Mouse (Mus musculus): ENCODE measurements at regions not wholly inside any gene's neighbourhood (a gene's known extent, or its start where the extent isn't known, plus 50 kb on each side); places are given as distances from the start of the nearest gene placed in this dataset.

GRCm38 (mm10) chr9:117873172-117873571 lies 167.1 kb upstream of the Azi2 start:
- intact Hi-C loops (cut with DNase I), result no loop called here
- DNase-seq, result no peak
- Histone ChIP-seq H3K4me3 (no peak overlapping the region), H3K27ac (no peak overlapping the region), H3K36me3 (ENCODE audit: control insufficient read depth, insufficient read depth, low read length) (no peaks in the 10 kb centered on the region), H3K79me2 (replicated peaks; ENCODE audit: control insufficient read depth, insufficient read depth, low read length) (no peaks in the 10 kb centered on the region), H3K9ac (ENCODE audit: low read depth, low read length) (no peak overlapping the region), H3K27me3 (ENCODE audit: control insufficient read depth, insufficient read depth, low read length) (peaks cover 9% of the 10 kb centered on the region), H3K4me1 (ENCODE audit: control insufficient read depth, insufficient read depth, low read length) (no peaks in the 10 kb centered on the region)
- TF ChIP-seq CTCF (IDR thresholded peaks at IDR 0.05) (no peak), POLR2A (IDR thresholded peaks at IDR 0.05; ENCODE audit: insufficient read depth, low read depth, low read length) (no peak), EP300 (IDR thresholded peaks at IDR 0.05; ENCODE audit: insufficient read depth, low read depth, low read length) (no peak)
- WGBS, result 28% methylated on average over 8 of the region's 8 CpGs

- Histone ChIP-seq H3K36me3 (ENCODE audit: control insufficient read depth, insufficient read depth, low read length) (no peaks in the 10 kb centered on the region), H3K4me3 (peak overlapping the region; percentile 35), H3K27me3 (ENCODE audit: control insufficient read depth, insufficient read depth, low read length) (peaks cover 9% of the 10 kb centered on the region), H3K9ac (ENCODE audit: low read depth, low read length) (no peak overlapping the region), H3K27ac (no peak overlapping the region), H3K79me2 (replicated peaks; ENCODE audit: control insufficient read depth, insufficient read depth, low read length) (no peaks in the 10 kb centered on the region), H3K4me1 (ENCODE audit: control insufficient read depth, insufficient read depth, low read length) (no peaks in the 10 kb centered on the region)
- intact Hi-C loops (cut with DNase I), result no loop called here
- WGBS, result 2% methylated on average over 70 of the region's 70 CpGs
- DNase-seq, result peak; percentile 8 to 20
- TF ChIP-seq POLR2A (IDR thresholded peaks at IDR 0.05; ENCODE audit: insufficient read depth, low read depth, low read length), result no peak
These were observed 167.8 kb upstream of the Azi2 start for GRCm38 (mm10) chr9:117872387-117873081.

DNA sequence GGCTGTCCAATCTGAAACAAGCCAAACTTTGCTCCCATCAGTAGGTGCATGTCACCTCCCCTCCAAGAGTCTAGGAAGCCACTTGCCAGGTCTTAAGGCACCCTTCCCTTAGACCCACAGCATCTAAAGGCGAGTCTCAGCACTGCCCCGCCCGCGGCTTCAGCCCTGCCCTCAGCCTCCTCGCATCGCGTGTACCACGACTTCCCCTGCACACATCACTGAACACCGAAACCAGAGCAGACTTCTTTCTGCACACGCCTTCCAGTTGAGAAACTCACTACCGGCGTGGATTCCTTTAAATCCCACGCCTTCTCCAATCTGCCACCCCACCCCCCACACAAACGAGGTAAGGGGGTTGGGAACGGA lies 168.3 kb upstream of the Azi2 start:
- no peak for TF ChIP-seq POLR2A (IDR thresholded peaks at IDR 0.05; ENCODE audit: insufficient read depth, low read depth, low read length)
- no peak for TF ChIP-seq CTCF (IDR thresholded peaks at IDR 0.05)
- TF ChIP-seq EP300 (IDR thresholded peaks at IDR 0.05; ENCODE audit: insufficient read depth, low read depth, low read length), result no peak
- Histone ChIP-seq H3K4me1 (ENCODE audit: control insufficient read depth, insufficient read depth, low read length) (no peaks in the 10 kb centered on the region), H3K27ac (no peak overlapping the region), H3K79me2 (replicated peaks; ENCODE audit: control insufficient read depth, insufficient read depth, low read length) (no peaks in the 10 kb centered on the region), H3K4me3 (peak overlapping the region; percentile 35), H3K27me3 (ENCODE audit: control insufficient read depth, insufficient read depth, low read length) (peaks cover 9% of the 10 kb centered on the region), H3K36me3 (ENCODE audit: control insufficient read depth, insufficient read depth, low read length) (no peaks in the 10 kb centered on the region), H3K9ac (ENCODE audit: low read depth, low read length) (no peak overlapping the region)
- WGBS, result 1% methylated on average over 15 of the region's 15 CpGs
- no peak for DNase-seq
- intact Hi-C loops (cut with DNase I), result no loop called here

DNA sequence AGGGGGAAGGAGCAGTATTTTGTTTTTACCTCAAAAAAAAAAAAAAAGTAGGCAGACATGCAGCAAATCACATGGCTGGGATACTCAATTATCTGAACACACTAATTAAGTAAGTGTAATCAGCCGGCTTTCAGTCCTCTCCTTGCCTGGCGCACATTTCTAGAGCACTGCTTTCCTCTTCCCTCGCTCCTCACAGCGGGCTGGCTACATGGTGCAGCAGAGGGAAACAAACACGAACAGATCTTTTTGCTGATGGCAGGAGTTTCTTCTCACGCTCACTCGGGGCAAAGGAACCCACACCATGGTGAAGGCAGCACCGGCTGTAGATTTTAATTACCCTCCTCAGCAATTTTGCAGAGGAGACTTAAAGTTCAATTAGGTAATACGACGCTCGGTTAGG lies 169.7 kb upstream of the Azi2 start:
- no peak overlapping the region for H3K9ac ChIP-seq (ENCODE audit: low read depth, low read length)
- DNase-seq, result no peak
- intact Hi-C loops (cut with DNase I), result no loop called here
- H3K27me3 ChIP-seq (ENCODE audit: control insufficient read depth, insufficient read depth, low read length), result peaks cover 9% of the 10 kb centered on the region
- TF ChIP-seq POLR2A (IDR thresholded peaks at IDR 0.05; ENCODE audit: insufficient read depth, low read depth, low read length), result no peak
- no peak for TF ChIP-seq EP300 (IDR thresholded peaks at IDR 0.05; ENCODE audit: insufficient read depth, low read depth, low read length)
- TF ChIP-seq CTCF (IDR thresholded peaks at IDR 0.05), result no peak
- H3K36me3 ChIP-seq (ENCODE audit: control insufficient read depth, insufficient read depth, low read length), result no peaks in the 10 kb centered on the region
- H3K4me3 ChIP-seq, result no peak overlapping the region
- H3K27ac ChIP-seq, result no peak overlapping the region
- H3K79me2 ChIP-seq (replicated peaks; ENCODE audit: control insufficient read depth, insufficient read depth, low read length), result no peaks in the 10 kb centered on the region
- H3K4me1 ChIP-seq (ENCODE audit: control insufficient read depth, insufficient read depth, low read length), result no peaks in the 10 kb centered on the region
- 80% methylated on average over 11 of the region's 11 CpGs for WGBS

GRCm38 (mm10) chr9:117863944-117864343 lies 176.4 kb upstream of the Azi2 start:
- intact Hi-C loops (cut with DNase I), result no loop called here
- peak; percentile 17; the same call in 1 of the 2 replicates for TF ChIP-seq CTCF (IDR thresholded peaks at IDR 0.05)
- TF ChIP-seq EP300 (IDR thresholded peaks at IDR 0.05; ENCODE audit: insufficient read depth, low read depth, low read length), result no peak
- no peak for TF ChIP-seq POLR2A (IDR thresholded peaks at IDR 0.05; ENCODE audit: insufficient read depth, low read depth, low read length)
- no peaks in the 10 kb centered on the region for H3K4me1 ChIP-seq (ENCODE audit: control insufficient read depth, insufficient read depth, low read length)
- H3K27me3 ChIP-seq (ENCODE audit: control insufficient read depth, insufficient read depth, low read length), result no peaks in the 10 kb centered on the region
- 86% methylated on average over 3 of the region's 3 CpGs for WGBS
- H3K4me3 ChIP-seq, result no peak overlapping the region
- H3K9ac ChIP-seq (ENCODE audit: low read depth, low read length), result no peak overlapping the region
- no peak for DNase-seq
- H3K79me2 ChIP-seq (replicated peaks; ENCODE audit: control insufficient read depth, insufficient read depth, low read length), result no peaks in the 10 kb centered on the region
- H3K27ac ChIP-seq, result no peak overlapping the region
- H3K36me3 ChIP-seq (ENCODE audit: control insufficient read depth, insufficient read depth, low read length), result no peaks in the 10 kb centered on the region

GRCm38 (mm10) chr9:117863318-117863717 lies 177.0 kb upstream of the Azi2 start:
- DNase-seq, result no peak

More at GRCm38 (mm10) chr9:117863318-117863717, 177.0 kb upstream of the Azi2 start:
- intact Hi-C loops (cut with DNase I), result no loop called here
- no peaks in the 10 kb centered on the region for H3K36me3 ChIP-seq (ENCODE audit: control insufficient read depth, insufficient read depth, low read length)
- H3K27me3 ChIP-seq (ENCODE audit: control insufficient read depth, insufficient read depth, low read length), result no peaks in the 10 kb centered on the region
- no peaks in the 10 kb centered on the region for H3K79me2 ChIP-seq (replicated peaks; ENCODE audit: control insufficient read depth, insufficient read depth, low read length)
- H3K9ac ChIP-seq (ENCODE audit: low read depth, low read length), result no peak overlapping the region
- no peak overlapping the region for H3K4me3 ChIP-seq
- TF ChIP-seq EP300 (IDR thresholded peaks at IDR 0.05; ENCODE audit: insufficient read depth, low read depth, low read length) (no peak), POLR2A (IDR thresholded peaks at IDR 0.05; ENCODE audit: insufficient read depth, low read depth, low read length) (no peak), CTCF (IDR thresholded peaks at IDR 0.05) (no peak)
- WGBS, result 71% methylated on average over 6 of the region's 6 CpGs
- H3K27ac ChIP-seq, result no peak overlapping the region
- H3K4me1 ChIP-seq (ENCODE audit: control insufficient read depth, insufficient read depth, low read length), result no peaks in the 10 kb centered on the region
